Mouse (Mus musculus) myocyte (in vitro differentiated cells): Measurements from ENCODE around the gene Ctxn1. TPM values are rescaled to one million over a fixed set of nuclear protein-coding genes. Genes with fewer than 3 reads are reported as not detected.
"Not testable (repeated sequence)": the region's sequence is repeated elsewhere in the genome, so short reads cannot be mapped to it uniquely, and the experiment has no call there.

Experiments
- H3K27me3 ChIP-seq: one replicate; pipeline ENCODE4 v1.6.1; 2011; ENCODE audit not compliant: control insufficient read depth, insufficient read depth, insufficient read length
- H3K36me3 ChIP-seq: one replicate; pipeline ENCODE4 v1.6.1; 2011; ENCODE audit not compliant: control insufficient read depth, insufficient read depth
- H3K4me2 ChIP-seq: one replicate; pipeline ENCODE4 v1.6.1; 2011; ENCODE audit warnings: low read depth, control low read depth
- H3K4me3 ChIP-seq: one replicate; pipeline ENCODE4 v1.5.1; 2011; ENCODE audit warnings: mild to moderate bottlenecking, control low read depth, moderate library complexity
- H3K79me2 ChIP-seq: one replicate; pipeline ENCODE4 v1.6.1; 2011; ENCODE audit not compliant: control insufficient read depth, insufficient read depth
- H3ac ChIP-seq: one replicate; pipeline ENCODE4 v1.6.1; 2011; ENCODE audit not compliant: control insufficient read depth, insufficient read length
- CEBPB ChIP-seq: IDR thresholded peaks from 2 replicates; pipeline ENCODE4 v1.6.1; 2011; ENCODE audit warnings: mild to moderate bottlenecking, moderate library complexity; ENCODE audit not compliant: poor library complexity, insufficient read depth, severe bottlenecking
- E2F4 ChIP-seq: IDR thresholded peaks from one replicate; pipeline ENCODE4 v1.6.1; 2011; ENCODE audit warnings: mild to moderate bottlenecking, control low read depth, moderate library complexity; ENCODE audit not compliant: insufficient read depth
- MAX ChIP-seq: IDR thresholded peaks from one replicate; pipeline ENCODE4 v1.6.1; 2011; ENCODE audit warnings: low read depth, mild to moderate bottlenecking, control low read depth
- MYOD1 ChIP-seq, 3 experiments: IDR thresholded peaks; one replicate each; pipeline ENCODE4 v1.6.1; 2011; ENCODE audit warnings: control low read depth in 2 of 3, low read depth in 2 of 3, mild to moderate bottlenecking in 2 of 3, moderate library complexity in 1 of 3; ENCODE audit not compliant: insufficient read length in 2 of 3, control insufficient read depth in 1 of 3
- MYOG ChIP-seq, 3 experiments: IDR thresholded peaks; one replicate each; pipeline ENCODE4 v1.6.1; 2011; ENCODE audit warnings: control low read depth in 2 of 3, low read depth in 2 of 3, mild to moderate bottlenecking in 2 of 3; ENCODE audit not compliant: insufficient read length in 2 of 3, control insufficient read depth in 1 of 3, insufficient read depth in 1 of 3
- POLR2A ChIP-seq: IDR thresholded peaks from one replicate; pipeline ENCODE4 v1.6.1; 2011; ENCODE audit warnings: low read depth, mild to moderate bottlenecking, control low read depth, moderate library complexity; ENCODE audit not compliant: insufficient read length
- POLR2AphosphoS2 ChIP-seq: IDR thresholded peaks from one replicate; pipeline ENCODE4 v1.6.1; 2011; ENCODE audit warnings: low read depth, control low read depth; ENCODE audit not compliant: insufficient read length
- REST ChIP-seq: IDR thresholded peaks from one replicate; pipeline ENCODE4 v1.6.1; 2011; ENCODE audit warnings: mild to moderate bottlenecking, control low read depth, moderate library complexity; ENCODE audit not compliant: insufficient read depth, insufficient read length
- SRF ChIP-seq: IDR thresholded peaks from one replicate; pipeline ENCODE4 v1.6.1; 2011; ENCODE audit warnings: low read depth; ENCODE audit not compliant: control insufficient read depth, insufficient read length
- TCF12 ChIP-seq: IDR thresholded peaks from one replicate; pipeline ENCODE4 v1.6.1; 2011; ENCODE audit warnings: mild to moderate bottlenecking, control low read depth; ENCODE audit not compliant: poor library complexity, insufficient read depth, severe bottlenecking
- TCF3 ChIP-seq: IDR thresholded peaks from one replicate; pipeline ENCODE4 v1.6.1; 2011; ENCODE audit warnings: low read depth, control low read depth; ENCODE audit not compliant: insufficient read length
- USF1 ChIP-seq: IDR thresholded peaks from one replicate; pipeline ENCODE4 v1.6.1; 2011; ENCODE audit warnings: low read depth, mild to moderate bottlenecking, control low read depth, moderate library complexity
- polyA plus RNA-seq: library from polyadenylated mRNA; unstranded; fragments of >200 nt; fragmentation: generic; extraction: Trizol; gene quantifications from one replicate; pipeline ENCODE4 v1.2.1, GENCODE M21; 2012; ENCODE audit warnings: missing spikeins

Gene Ctxn1
- polyA plus RNA-seq, 1 experiment = 32.6 TPM

- no peak overlapping the region for H3K4me3 ChIP-seq
- H3K79me2 ChIP-seq = no peaks in the 10 kb centered on the region
- no peak for TF ChIP-seq USF1
- TF ChIP-seq MYOD1 (IDR thresholded peaks at IDR 0.05; ENCODE audit: control insufficient read depth in 1 of 3, insufficient read length in 2 of 3, low read depth in 2 of 3) = no peak
- TF ChIP-seq SRF = no peak
- TF ChIP-seq MAX = no peak
- no peak overlapping the region for H3ac ChIP-seq
- no peaks in the 10 kb centered on the region for H3K27me3 ChIP-seq
- H3K36me3 ChIP-seq = peaks cover 5% of the 10 kb centered on the region
- no peak overlapping the region for H3K4me2 ChIP-seq
Measured at GRCm38 (mm10) chr8:4257350-4257749, 1.7 kb downstream of the Ctxn1 start.

DNA sequence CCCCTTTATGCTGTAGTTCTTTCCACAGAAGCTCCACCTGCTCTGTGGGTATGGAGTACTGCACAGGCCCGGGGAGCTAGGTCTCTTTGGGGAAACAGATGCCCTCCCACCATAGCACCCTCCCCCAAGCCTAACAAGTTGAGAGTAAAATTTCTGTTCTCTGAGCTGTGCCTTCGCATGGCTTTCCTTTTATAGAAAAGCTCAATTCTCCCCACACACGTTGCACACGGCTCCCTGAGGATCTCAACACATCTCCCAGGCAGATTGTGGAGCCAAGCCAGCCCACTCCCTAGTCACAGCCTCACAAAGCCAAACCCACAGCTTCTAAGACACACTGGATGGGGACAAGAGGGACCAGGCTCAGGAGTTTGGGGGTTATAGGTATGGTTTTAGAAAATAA lies 2.2 kb downstream of the Ctxn1 start:
- H3K27me3 ChIP-seq = no peaks in the 10 kb centered on the region
- H3K79me2 ChIP-seq = no peaks in the 10 kb centered on the region
- H3ac ChIP-seq = no peak overlapping the region
- TF ChIP-seq USF1 (no peak), TCF3 (no peak), POLR2A (no peak), MAX (no peak), MYOD1 (IDR thresholded peaks at IDR 0.05; ENCODE audit: control insufficient read depth in 1 of 3, insufficient read length in 2 of 3, low read depth in 2 of 3) (no peak), E2F4 (no peak), SRF (no peak)
- no peak overlapping the region for H3K4me2 ChIP-seq
- peaks cover 5% of the 10 kb centered on the region for H3K36me3 ChIP-seq
- H3K4me3 ChIP-seq = no peak overlapping the region

DNA sequence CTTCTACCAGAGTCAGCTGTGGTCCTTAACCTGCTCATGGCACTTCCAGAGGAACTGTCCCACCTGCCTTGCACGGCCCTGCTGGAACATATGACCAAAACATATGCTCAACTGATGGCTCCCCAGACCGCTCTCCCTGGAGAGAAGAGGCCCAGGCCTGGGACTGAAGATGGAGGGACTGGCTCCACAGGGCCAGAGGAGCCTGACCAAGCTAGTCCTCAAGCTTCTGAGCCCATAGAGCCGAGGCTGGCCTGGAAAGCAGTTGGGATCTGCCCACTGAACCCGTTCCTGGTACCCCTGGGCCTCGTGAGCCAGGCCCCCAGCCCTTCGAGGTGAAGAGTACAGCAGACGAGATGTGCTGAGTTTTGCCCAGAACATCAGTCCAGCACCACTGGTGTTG lies 3.6 kb downstream of the Ctxn1 start:
- H3K79me2 ChIP-seq, H3K4me3 ChIP-seq, H3K36me3 ChIP-seq, H3ac ChIP-seq, H3K27me3 ChIP-seq, H3K4me2 ChIP-seq: not testable (repeated sequence)

- Histone ChIP-seq H3K27me3 (no peaks in the 10 kb centered on the region), H3K36me3 (no peaks in the 10 kb centered on the region), H3K4me3 (peak overlapping the region; percentile 46), H3ac (peak overlapping the region; percentile 74), H3K79me2 (no peaks in the 10 kb centered on the region), H3K4me2 (peak overlapping the region; percentile 97)
- no peak for TF ChIP-seq E2F4
- no peak for TF ChIP-seq CEBPB
- no peak for TF ChIP-seq MYOD1 (IDR thresholded peaks at IDR 0.05; ENCODE audit: control insufficient read depth in 1 of 3, insufficient read length in 2 of 3, low read depth in 2 of 3)
- no peak for TF ChIP-seq TCF12
- TF ChIP-seq MYOG (IDR thresholded peaks at IDR 0.05; ENCODE audit: control insufficient read depth in 1 of 3, insufficient read depth in 1 of 3, insufficient read length in 2 of 3, low read depth in 2 of 3) = no peak
- TF ChIP-seq REST = no peak
- TF ChIP-seq POLR2AphosphoS2 = no peak
- no peak for TF ChIP-seq TCF3
- TF ChIP-seq SRF = no peak
- no peak for TF ChIP-seq POLR2A
- no peak for TF ChIP-seq USF1
- TF ChIP-seq MAX = no peak
Measured at GRCm38 (mm10) chr8:4254001-4254400, 5.1 kb downstream of the Ctxn1 start.

DNA sequence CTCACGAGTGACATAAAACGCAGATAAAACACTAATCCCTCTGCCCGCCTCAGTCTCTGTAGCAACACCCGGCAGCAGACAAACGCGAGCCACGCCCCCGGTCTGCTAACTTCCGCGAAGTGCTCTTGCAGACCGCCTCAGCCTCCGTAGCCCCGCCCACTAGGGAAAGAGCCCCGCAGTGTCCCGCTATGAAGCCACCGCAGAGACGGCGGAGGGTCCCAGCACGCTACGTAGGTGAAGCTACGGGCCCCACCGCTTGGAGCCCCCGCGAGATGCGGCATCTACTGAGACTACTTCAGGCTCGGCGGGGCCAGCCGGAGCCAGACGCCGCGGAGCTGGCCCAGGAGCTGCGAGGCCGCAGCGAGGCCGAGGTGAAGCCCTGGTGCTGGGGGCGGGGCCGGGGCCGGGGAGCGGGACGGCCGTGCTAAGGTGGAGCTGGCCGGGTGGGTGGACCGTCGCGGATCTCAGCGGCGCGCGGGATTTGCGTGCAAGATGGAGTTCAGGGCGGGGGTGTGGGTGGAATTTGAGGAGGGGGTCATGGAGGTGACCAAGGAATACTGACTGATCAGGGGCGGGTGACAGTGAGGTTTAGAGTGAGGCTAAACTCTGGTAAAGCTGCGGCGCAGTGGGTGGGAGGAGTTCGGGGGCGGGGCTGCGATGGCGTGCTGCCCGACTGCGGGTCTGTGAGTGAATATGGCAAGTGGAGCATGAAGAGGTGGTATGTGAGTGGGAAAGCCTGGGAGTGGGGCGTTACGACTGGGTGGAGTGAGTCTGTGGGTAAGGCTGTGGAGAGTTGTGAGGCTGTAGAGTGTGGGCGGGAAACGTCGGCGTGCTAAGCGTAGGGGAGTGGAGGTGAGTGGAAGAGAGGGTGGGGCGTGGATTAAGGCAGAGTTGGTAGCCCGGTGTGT lies 5.9 kb downstream of the Ctxn1 start, which contains the start of gene Snapc2:
Gene Snapc2 (plus strand): TSS at position 147 of the 908 bp plus-strand sequence.
- Histone ChIP-seq H3K4me2 (peak within 1 kb of the TSS; percentile 99), H3K4me3 (peak within 1 kb of the TSS; percentile 46), H3ac (peak within 1 kb of the TSS; percentile 74), H3K36me3 (no peaks in the 10 kb centered on the region), H3K27me3 (no peaks in the 10 kb centered on the region), H3K79me2 (no peaks in the 10 kb centered on the region)
- TF ChIP-seq CEBPB (no peak), POLR2AphosphoS2 (peak; percentile 61), SRF (peak; percentile 38)
